Mouse (Mus musculus): ENCODE data around the gene Ppm1j. TPM values are rescaled to one million over a fixed set of nuclear protein-coding genes. Genes with fewer than 3 reads are reported as not detected.

Gene Ppm1j
- polyA plus RNA-seq, 1 experiment from 2014 or later, result 0.89 TPM

DNA sequence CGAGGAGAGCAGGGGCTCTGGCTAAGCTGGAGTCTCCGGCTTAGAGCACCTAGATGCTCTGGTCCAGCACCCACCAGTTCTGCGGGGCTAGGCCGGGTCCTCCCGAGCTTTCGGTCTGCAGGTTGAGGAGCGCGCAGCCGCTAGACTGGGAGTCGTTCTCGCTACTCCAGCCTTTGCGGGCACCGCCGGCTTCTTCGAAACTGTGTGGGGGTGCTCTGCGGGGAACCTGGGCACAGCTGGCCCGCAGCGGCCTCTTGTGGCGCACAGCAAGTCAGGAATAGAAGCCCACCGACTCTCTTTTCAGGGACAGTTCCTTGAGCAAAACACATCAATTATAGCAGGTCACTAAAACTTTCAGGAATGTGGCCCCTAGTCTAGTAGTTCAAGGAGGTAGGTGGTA lies 3.5 kb upstream of the Ppm1j start:
- Histone ChIP-seq H3K9me3 (ENCODE audit: control insufficient read depth, low read length) (no peaks in the 10 kb centered on the region), H3K4me2 (ENCODE audit: low read length) (peak overlapping the region; percentile 69), H3K4me1 (ENCODE audit: control insufficient read depth, insufficient read depth, low read depth, low read length) (peaks cover 15% of the 10 kb centered on the region), H3K27me3 (replicated peaks; ENCODE audit: control insufficient read depth, insufficient read depth, low read length) (peaks cover 40% of the 10 kb centered on the region), H3K36me3 (ENCODE audit: control insufficient read depth, insufficient read depth, low read length) (no peaks in the 10 kb centered on the region), H3K9ac (ENCODE audit: low read depth, low read length) (peak overlapping the region; percentile 54), H3K27ac (ENCODE audit: low read depth, low read length) (no peak overlapping the region), H3K4me3 (ENCODE audit: low read length) (peak overlapping the region; percentile 37)
- ATAC-seq, result no peak; the same call in 1 of the 2 replicates
- 2% methylated on average over 20 of the region's 20 CpGs for WGBS

DNA sequence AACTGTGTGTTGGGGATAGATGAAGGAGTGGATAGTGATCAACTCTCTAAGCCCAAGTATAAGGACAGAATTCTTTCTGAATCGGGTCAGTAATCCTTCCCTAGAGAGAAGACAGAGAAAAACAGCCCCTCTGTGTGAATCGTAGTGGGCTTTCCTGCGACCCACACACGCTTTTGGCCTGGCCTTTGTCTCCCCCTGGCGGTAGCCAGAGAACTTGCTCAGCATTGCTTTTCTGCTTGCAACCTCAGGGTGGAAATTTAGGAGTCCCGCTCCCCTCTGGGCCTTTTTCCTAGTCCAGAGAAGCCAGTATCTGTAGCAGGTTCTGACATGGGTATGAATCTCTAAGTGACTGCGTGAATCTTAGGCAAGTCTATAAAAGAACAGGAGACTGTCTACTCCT lies 907 bp upstream of the Ppm1j start:
- Histone ChIP-seq H3K9ac (ENCODE audit: low read depth, low read length) (no peak overlapping the region), H3K4me1 (ENCODE audit: control insufficient read depth, insufficient read depth, low read depth, low read length) (peaks cover 15% of the 10 kb centered on the region), H3K36me3 (ENCODE audit: control insufficient read depth, insufficient read depth, low read length) (no peaks in the 10 kb centered on the region), H3K27me3 (replicated peaks; ENCODE audit: control insufficient read depth, insufficient read depth, low read length) (peaks cover 57% of the 10 kb centered on the region), H3K4me3 (ENCODE audit: low read length) (no peak overlapping the region), H3K9me3 (ENCODE audit: control insufficient read depth, low read length) (no peaks in the 10 kb centered on the region), H3K4me2 (ENCODE audit: low read length) (no peak overlapping the region), H3K27ac (ENCODE audit: low read depth, low read length) (no peak overlapping the region)
- 2% methylated on average over 7 of the region's 7 CpGs for WGBS
- ATAC-seq, result 0 out of 2 replicates have a peak, but pooled peaks have one; percentile 19

GRCm38 (mm10) chr3:104781471-104781903 lies 631 bp downstream of the Ppm1j start, which contains the start of gene Fam19a3:
Gene Fam19a3 (minus strand): TSS chr3:104781840.
- Histone ChIP-seq H3K9ac (ENCODE audit: low read depth, low read length) (peak within 1 kb of the TSS; percentile 47), H3K4me3 (ENCODE audit: low read length) (peak within 1 kb of the TSS; percentile 44), H3K4me2 (ENCODE audit: low read length) (peak within 1 kb of the TSS; percentile 90), H3K27me3 (replicated peaks; ENCODE audit: control insufficient read depth, insufficient read depth, low read length) (peaks cover 54% of the 10 kb centered on the region), H3K9me3 (ENCODE audit: control insufficient read depth, low read length) (no peaks in the 10 kb centered on the region), H3K4me1 (ENCODE audit: control insufficient read depth, insufficient read depth, low read depth, low read length) (peaks cover 15% of the 10 kb centered on the region), H3K27ac (ENCODE audit: low read depth, low read length) (no peak within 1 kb of the TSS), H3K36me3 (ENCODE audit: control insufficient read depth, insufficient read depth, low read length) (no peaks in the 10 kb centered on the region)
- WGBS, result 1% methylated on average over 26 of the region's 26 CpGs
- ATAC-seq, result no peak

GRCm38 (mm10) chr3:104782061-104782681 lies 1.3 kb downstream of the Ppm1j start:
- Histone ChIP-seq H3K27me3 (replicated peaks; ENCODE audit: control insufficient read depth, insufficient read depth, low read length) (peaks cover 49% of the 10 kb centered on the region), H3K9me3 (ENCODE audit: control insufficient read depth, low read length) (no peaks in the 10 kb centered on the region), H3K4me3 (ENCODE audit: low read length) (no peak overlapping the region), H3K36me3 (ENCODE audit: control insufficient read depth, insufficient read depth, low read length) (no peaks in the 10 kb centered on the region), H3K4me2 (ENCODE audit: low read length) (peak overlapping the region; percentile 90), H3K4me1 (ENCODE audit: control insufficient read depth, insufficient read depth, low read depth, low read length) (peaks cover 15% of the 10 kb centered on the region), H3K27ac (ENCODE audit: low read depth, low read length) (no peak overlapping the region), H3K9ac (ENCODE audit: low read depth, low read length) (no peak overlapping the region)
- 18% methylated on average over 12 of the region's 12 CpGs for WGBS
- no peak for ATAC-seq

DNA sequence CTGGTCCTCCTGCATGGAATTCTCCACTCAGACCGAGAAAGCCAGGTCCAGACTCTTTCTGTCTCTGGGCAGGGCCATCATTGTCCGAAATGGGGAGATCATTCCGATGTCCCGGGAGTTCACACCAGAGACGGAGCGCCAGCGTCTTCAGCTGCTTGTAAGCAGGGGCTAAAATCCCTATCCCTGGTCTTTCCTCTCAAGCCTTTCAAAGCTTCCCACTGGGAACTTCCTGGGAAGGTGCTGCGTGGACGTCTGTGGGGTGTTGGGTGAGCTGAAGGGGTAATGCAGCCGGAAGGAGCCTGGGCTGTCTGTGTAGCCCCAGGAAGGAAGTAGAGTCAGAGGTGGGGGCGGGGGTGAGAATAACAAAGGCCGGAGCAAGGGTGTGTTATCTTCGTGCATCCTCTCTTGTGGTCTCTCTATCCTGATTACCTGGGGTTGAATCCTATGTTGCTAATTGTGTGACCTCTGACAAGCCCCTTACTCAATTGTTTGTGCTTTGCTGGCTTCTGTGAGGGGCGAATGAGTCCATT lies 3.2 kb downstream of the Ppm1j start:
- H3K4me1 ChIP-seq (ENCODE audit: control insufficient read depth, insufficient read depth, low read depth, low read length), result peaks cover 20% of the 10 kb centered on the region
- no peak overlapping the region for H3K4me2 ChIP-seq (ENCODE audit: low read length)
- H3K27ac ChIP-seq (ENCODE audit: low read depth, low read length), result no peak overlapping the region
- H3K9ac ChIP-seq (ENCODE audit: low read depth, low read length), result no peak overlapping the region
- no peaks in the 10 kb centered on the region for H3K9me3 ChIP-seq (ENCODE audit: control insufficient read depth, low read length)
- no peak for ATAC-seq
- H3K27me3 ChIP-seq (replicated peaks; ENCODE audit: control insufficient read depth, insufficient read depth, low read length), result peaks cover 33% of the 10 kb centered on the region
- no peaks in the 10 kb centered on the region for H3K36me3 ChIP-seq (ENCODE audit: control insufficient read depth, insufficient read depth, low read length)
- 39% methylated on average over 14 of the region's 14 CpGs for WGBS
- no peak overlapping the region for H3K4me3 ChIP-seq (ENCODE audit: low read length)

GRCm38 (mm10) chr3:104785284-104785683 lies 4.4 kb downstream of the Ppm1j start:
- Histone ChIP-seq H3K9me3 (ENCODE audit: control insufficient read depth, low read length) (no peaks in the 10 kb centered on the region), H3K27ac (ENCODE audit: low read depth, low read length) (no peak overlapping the region), H3K4me1 (ENCODE audit: control insufficient read depth, insufficient read depth, low read depth, low read length) (peaks cover 26% of the 10 kb centered on the region), H3K4me2 (ENCODE audit: low read length) (no peak overlapping the region), H3K27me3 (replicated peaks; ENCODE audit: control insufficient read depth, insufficient read depth, low read length) (peaks cover 29% of the 10 kb centered on the region), H3K4me3 (ENCODE audit: low read length) (no peak overlapping the region), H3K9ac (ENCODE audit: low read depth, low read length) (no peak overlapping the region), H3K36me3 (ENCODE audit: control insufficient read depth, insufficient read depth, low read length) (no peaks in the 10 kb centered on the region)
- ATAC-seq, result no peak
- 93% methylated on average over 6 of the region's 6 CpGs for WGBS

DNA sequence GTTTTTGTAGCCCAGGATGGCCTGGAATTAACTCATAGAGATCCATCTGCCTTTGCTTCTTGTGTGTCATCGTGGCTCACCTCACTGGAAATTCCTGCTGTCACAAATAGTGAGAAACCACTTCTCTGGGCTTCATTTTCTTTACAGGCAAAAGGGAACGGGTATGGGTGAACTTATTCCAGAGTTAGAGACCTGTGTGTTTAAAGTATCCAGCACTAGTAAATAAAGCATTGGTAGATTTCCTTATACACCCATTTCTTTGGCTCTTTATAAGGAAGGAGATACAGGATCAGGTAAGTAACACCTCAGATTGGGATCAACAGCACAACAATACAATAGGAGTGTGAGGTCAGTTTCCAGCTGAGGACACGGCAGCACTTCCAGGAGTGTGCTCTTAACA lies 7.2 kb downstream of the Ppm1j start, which contains the start of gene Rhoc:
Rhoc (plus strand) TSS at position 301 of the 400 bp plus-strand sequence.
- WGBS, result 38% methylated on average over 3 of the region's 3 CpGs
- no peak for ATAC-seq

GRCm38 (mm10) chr3:104788561-104789311 lies 7.9 kb downstream of the Ppm1j start:
- peak overlapping the region; percentile 58 for H3K4me3 ChIP-seq (ENCODE audit: low read length)
- peak overlapping the region; percentile 51; the same call in 1 of the 2 replicates for H3K27ac ChIP-seq (ENCODE audit: low read depth, low read length)

More for the DNA sequence above, 7.2 kb downstream of the Ppm1j start, which contains the start of gene Rhoc:
- Histone ChIP-seq H3K9ac (ENCODE audit: low read depth, low read length) (peak within 1 kb of the TSS; percentile 68), H3K4me3 (ENCODE audit: low read length) (peak within 1 kb of the TSS; percentile 58), H3K27ac (ENCODE audit: low read depth, low read length) (peak within 1 kb of the TSS; percentile 51; the same call in 1 of the 2 replicates), H3K36me3 (ENCODE audit: control insufficient read depth, insufficient read depth, low read length) (no peaks in the 10 kb centered on the region), H3K4me2 (ENCODE audit: low read length) (peak within 1 kb of the TSS; percentile 90), H3K27me3 (replicated peaks; ENCODE audit: control insufficient read depth, insufficient read depth, low read length) (peaks cover 13% of the 10 kb centered on the region), H3K4me1 (ENCODE audit: control insufficient read depth, insufficient read depth, low read depth, low read length) (peaks cover 23% of the 10 kb centered on the region), H3K9me3 (ENCODE audit: control insufficient read depth, low read length) (no peaks in the 10 kb centered on the region)

DNA sequence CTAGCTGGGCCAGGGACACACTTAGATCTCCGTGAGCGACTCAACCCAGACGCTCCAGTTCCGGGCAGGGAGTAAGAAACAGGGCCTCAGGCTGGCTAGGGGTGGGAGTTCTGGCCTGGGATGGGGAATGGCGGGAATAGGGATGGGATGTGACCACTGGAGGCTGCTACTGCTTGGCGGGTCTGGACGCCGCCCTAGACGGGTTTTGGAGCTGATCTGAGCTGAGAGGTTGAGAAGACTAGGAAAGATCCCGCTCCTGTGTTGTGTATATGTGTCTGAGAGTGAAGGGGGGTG lies 8.4 kb downstream of the Ppm1j start:
- 5% methylated on average over 10 of the region's 10 CpGs for WGBS
- Histone ChIP-seq H3K9ac (ENCODE audit: low read depth, low read length) (peak overlapping the region; percentile 68), H3K27ac (ENCODE audit: low read depth, low read length) (peak overlapping the region; percentile 51; the same call in 1 of the 2 replicates), H3K36me3 (ENCODE audit: control insufficient read depth, insufficient read depth, low read length) (no peaks in the 10 kb centered on the region), H3K4me3 (ENCODE audit: low read length) (peak overlapping the region; percentile 58), H3K4me2 (ENCODE audit: low read length) (peak overlapping the region; percentile 90), H3K4me1 (ENCODE audit: control insufficient read depth, insufficient read depth, low read depth, low read length) (peaks cover 23% of the 10 kb centered on the region), H3K9me3 (ENCODE audit: control insufficient read depth, low read length) (no peaks in the 10 kb centered on the region), H3K27me3 (replicated peaks; ENCODE audit: control insufficient read depth, insufficient read depth, low read length) (0 out of 2 replicates have a peak, but pooled peaks cover 7% of the 10 kb centered on the region)
- ATAC-seq, result no peak; the same call in 1 of the 2 replicates

More at GRCm38 (mm10) chr3:104788561-104789311, 7.9 kb downstream of the Ppm1j start:
- under 1% methylated on average over 34 of the region's 52 CpGs for WGBS
- Histone ChIP-seq H3K27me3 (replicated peaks; ENCODE audit: control insufficient read depth, insufficient read depth, low read length) (0 out of 2 replicates have a peak, but pooled peaks cover 7% of the 10 kb centered on the region), H3K9ac (ENCODE audit: low read depth, low read length) (peak overlapping the region; percentile 68), H3K36me3 (ENCODE audit: control insufficient read depth, insufficient read depth, low read length) (no peaks in the 10 kb centered on the region), H3K4me1 (ENCODE audit: control insufficient read depth, insufficient read depth, low read depth, low read length) (peaks cover 23% of the 10 kb centered on the region), H3K9me3 (ENCODE audit: control insufficient read depth, low read length) (no peaks in the 10 kb centered on the region), H3K4me2 (ENCODE audit: low read length) (peak overlapping the region; percentile 90)
- ATAC-seq, result peak; percentile 87
